Mouse (Mus musculus) c-Kit-positive CD71-positive TER-119-negative erythroid progenitor cells, embryonic 14.5 days (primary cell): ENCODE results near the gene Tmpo.
A peak's percentile ranks its signal among the peaks of the same experiment; 100 is the strongest.
"Not testable (repeated sequence)": the region's sequence is repeated elsewhere in the genome, so short reads cannot be mapped to it uniquely, and the experiment has no call there.

Source experiments
- DNase-seq: peaks from one replicate; pipeline ENCODE4 v3.0.0-alpha.2; 2013; ENCODE audit warnings: low read depth

Gene Tmpo

DNA sequence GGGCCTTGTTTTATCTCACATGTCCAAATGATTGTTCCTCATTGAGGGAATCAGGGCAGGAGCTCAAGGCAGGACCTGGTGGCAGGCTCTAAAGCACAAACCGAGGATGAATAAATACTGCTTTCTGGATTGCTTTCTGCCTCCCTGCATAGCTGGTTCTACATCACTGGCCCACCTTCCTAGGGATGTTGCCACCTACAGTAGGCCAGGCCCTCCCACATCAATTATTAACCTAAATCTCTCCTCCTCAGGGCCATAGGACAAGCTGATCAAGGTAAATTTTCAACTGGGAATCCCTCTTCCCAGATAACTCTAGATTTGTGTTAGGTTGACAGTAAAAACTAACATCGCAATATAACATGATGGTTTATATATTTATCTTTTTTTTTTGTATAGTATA is 4.6 kb upstream of the Tmpo start:
- no peak for DNase-seq

- not testable (repeated sequence) for DNase-seq
Measured at GRCm38 (mm10) chr10:91184893-91185292, 3.8 kb upstream of the Tmpo start.

DNA sequence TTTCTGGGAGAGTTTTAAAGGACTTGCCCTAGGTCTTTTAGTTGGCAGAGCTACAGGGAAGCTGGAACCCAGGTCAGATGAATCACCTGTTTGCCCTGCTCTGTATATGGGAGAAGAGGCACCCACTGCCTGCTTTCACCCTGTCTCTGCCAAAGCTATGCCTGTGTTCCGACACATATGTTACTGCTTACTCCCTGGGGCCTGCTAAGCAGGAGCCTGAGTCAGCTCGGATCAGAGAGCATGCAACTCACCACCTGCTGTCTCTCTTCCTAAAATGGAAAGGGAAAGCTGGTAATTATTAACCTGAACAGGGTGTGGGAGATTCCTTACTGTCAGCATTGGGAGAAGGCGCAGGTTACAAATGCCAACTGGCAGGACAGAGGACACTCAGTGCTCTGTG is 2.2 kb upstream of the Tmpo start:
- no peak for DNase-seq

GRCm38 (mm10) chr10:91182291-91182990 is 1.3 kb upstream of the Tmpo start:
- no peak for DNase-seq

- DNase-seq, result peak; percentile 94
Measured at GRCm38 (mm10) chr10:91181461-91182288, 560 bp upstream of the Tmpo start.

DNA sequence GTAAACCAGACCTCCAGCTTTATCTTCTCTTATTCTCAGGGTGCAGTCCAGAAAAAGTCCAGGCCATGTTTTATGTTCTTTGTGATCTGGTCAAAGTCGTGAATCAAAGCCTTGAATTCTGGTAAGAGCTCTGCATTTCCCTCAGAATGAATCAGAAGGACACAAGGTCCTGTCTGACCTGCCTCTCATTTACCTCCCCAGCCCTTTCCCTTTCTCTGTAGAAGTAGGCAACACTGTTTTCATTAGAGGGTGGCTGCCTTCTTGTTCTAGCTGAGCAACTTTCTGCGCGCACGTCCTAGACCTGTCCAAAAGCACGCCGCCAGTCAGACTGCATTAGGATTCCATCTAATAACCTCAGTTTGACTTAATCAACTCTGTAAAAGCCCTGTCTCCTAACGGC is 814 bp downstream of the Tmpo start:
- no peak for DNase-seq

- no peak for DNase-seq
Measured at GRCm38 (mm10) chr10:91179834-91180233, 1.3 kb downstream of the Tmpo start.

DNA sequence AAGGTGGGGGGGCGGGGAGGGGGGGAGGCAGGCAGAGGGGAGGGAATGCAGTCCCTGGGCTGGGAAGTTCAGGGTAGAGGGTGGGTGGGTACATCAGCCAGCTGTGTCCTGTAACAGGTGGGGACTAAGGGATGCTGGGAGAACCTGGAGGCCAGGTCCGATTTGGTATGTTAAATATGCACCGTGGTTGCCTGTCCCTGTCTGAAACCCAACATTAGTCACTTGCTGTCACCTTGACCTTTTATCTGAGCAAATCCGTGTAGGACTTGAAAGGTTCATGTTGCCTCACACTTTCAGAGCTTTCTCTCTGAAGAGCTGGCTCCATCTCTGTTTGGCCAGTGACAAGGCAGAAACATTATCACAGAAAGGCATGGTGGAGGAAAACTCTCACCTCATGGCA is 3.9 kb downstream of the Tmpo start:
- DNase-seq, result no peak

- no peak for DNase-seq
Measured at GRCm38 (mm10) chr10:91172329-91173100, 8.6 kb downstream of the Tmpo start.

DNA sequence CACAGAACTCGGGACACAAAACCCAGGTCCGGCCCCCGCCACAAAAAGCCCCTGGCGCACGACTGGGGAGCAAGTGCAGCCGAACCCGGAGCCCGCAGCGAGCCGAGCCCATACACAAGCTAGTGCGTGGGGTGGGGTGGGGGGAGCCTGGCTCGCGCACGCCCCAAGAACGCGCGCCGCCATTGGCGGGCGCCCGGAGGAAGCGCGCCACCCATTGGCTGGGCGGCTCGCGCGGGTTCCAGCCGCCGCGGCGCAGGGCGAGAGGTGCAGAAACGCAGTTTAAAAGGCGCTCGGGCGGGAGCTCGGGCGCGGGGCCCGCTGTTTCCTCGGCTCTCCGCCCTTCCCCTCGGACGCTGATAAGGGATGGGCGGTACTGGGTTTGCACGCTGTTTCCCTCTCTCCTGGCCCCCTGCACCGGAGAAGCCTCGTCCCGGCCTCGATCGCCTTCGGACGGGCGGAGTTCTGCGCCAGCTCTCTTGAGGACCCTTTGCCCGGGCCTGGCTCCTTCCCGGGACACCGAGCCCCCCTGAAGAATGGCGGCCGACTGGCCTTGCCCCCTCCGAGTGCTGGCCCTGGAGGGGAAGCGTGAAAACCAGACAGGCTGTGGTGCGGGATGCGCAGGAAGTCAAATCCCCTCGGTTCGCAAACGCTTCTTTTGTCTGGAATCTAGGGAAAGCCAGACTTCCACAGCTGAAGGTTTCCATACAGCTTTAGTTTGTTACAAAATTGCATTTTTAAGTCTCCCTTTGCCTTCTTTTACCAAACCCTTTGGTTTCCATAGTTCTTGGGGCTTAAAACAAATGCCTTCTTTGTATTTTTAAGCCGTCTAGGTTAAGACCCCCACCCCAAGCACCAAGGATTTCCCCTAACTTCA is 9.4 kb downstream of the Tmpo start:
- peak; percentile 89 for DNase-seq

DNA sequence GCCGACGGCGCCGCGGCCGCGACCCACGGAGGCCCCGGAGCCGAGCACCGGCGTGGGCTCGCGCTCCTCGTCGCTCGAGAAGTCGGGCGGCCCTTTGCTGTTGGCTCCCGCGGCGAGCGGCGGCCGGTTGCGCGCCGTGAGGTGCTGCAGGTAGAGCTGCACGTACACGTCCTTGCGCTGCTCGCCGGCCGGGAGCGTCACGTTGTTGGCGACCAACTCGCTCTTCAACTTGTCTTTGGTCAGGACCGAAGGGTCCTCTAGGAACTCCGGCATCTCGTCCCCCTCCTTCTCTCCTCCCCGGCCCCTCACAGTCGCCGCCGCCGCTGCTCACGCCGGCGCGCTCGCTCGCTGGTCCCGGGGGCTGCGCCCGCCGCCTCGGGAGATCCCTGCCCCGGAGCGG is 10.1 kb downstream of the Tmpo start:
- DNase-seq, result no peak

GRCm38 (mm10) chr10:91170143-91170941 is 10.8 kb downstream of the Tmpo start:
- DNase-seq, result peak; percentile 79

DNA sequence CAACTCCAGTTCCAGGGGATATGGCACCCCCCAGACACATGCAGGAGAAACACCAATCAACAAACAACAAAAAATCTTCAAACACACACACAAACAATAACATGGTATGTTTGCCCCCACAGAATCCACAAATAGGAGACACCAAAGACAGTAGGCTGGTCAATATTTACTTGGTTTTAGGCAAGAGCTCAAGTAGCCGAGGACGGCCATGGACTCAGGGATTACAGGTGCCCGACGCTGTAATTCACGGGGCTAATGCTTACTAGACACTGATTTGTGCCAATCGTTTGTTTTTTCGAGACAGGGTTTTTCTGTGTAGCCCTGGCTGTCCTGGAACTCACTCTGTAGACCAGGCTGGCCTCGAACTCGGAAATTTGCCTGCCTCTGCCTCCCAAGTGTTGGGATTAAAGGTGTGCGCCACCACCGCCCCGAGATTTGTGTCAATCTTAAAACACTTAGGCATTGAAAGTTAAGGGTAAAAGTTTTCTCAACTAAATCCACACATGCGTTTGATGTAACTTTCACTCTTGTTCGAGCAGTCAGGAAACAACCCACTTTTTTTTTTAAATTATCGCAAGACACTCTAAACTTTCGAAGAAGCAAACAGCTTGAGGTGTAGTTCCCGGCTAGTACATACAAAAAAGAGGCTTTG is 11.6 kb downstream of the Tmpo start:
- no peak for DNase-seq

- no peak for DNase-seq
Measured at GRCm38 (mm10) chr10:91167352-91167751, 13.8 kb downstream of the Tmpo start.

GRCm38 (mm10) chr10:91166890-91167289 is 14.2 kb downstream of the Tmpo start:
- DNase-seq, result peak; percentile 77

DNA sequence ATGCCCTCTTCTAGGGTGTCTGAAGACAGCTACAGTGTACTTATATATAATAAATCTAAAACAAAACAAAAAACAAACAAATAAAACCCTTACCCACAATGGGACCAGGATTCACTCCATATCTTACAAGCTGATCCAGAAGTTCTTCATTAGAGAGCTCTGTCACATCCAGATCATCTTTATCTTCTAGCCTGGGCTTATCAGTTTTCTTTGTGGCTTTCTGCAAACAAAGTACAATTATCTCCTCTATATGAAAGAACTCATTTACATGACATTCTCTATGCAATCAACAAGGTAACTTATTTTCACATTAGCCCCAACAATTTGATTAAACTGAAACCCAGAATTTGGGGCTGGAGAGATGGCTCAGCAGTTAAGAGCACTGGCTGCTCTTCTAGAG is 15.3 kb downstream of the Tmpo start:
- no peak for DNase-seq

DNA sequence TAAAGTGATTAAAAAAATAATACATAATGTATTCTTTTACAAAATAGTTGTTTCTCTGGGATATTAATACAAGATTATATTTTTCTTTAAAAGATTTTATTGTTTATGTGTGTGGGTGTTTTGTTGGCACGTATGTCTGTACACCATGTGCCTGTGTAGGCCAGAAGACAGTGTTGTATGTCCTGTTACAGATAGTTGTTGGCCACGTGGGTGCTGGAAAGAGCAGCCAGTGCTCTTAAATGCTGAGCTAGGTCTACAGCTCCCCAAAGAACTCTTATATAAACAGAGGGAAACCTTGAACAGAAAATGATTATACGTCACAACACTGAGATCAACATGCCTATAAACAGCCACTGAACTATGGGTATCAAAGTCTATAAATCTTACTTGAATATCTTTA is 16.6 kb downstream of the Tmpo start:
- no peak for DNase-seq

- no peak for DNase-seq
Measured at GRCm38 (mm10) chr10:91162511-91163163, 18.5 kb downstream of the Tmpo start.

- peak; percentile 65 for DNase-seq
Measured at GRCm38 (mm10) chr10:91162077-91162476, 19.0 kb downstream of the Tmpo start.

- DNase-seq, result no peak
Measured at GRCm38 (mm10) chr10:91161006-91161405, 20.1 kb downstream of the Tmpo start.
